Mouse (Mus musculus): ENCODE results near the gene Ezh1. TPM values are rescaled to one million over a fixed set of nuclear protein-coding genes. Genes with fewer than 3 reads are reported as not detected.

Ezh1 gene
- total and polyA plus RNA-seq, 3 experiments, result 4.2 to 55.9 (median 25.4) TPM

DNA sequence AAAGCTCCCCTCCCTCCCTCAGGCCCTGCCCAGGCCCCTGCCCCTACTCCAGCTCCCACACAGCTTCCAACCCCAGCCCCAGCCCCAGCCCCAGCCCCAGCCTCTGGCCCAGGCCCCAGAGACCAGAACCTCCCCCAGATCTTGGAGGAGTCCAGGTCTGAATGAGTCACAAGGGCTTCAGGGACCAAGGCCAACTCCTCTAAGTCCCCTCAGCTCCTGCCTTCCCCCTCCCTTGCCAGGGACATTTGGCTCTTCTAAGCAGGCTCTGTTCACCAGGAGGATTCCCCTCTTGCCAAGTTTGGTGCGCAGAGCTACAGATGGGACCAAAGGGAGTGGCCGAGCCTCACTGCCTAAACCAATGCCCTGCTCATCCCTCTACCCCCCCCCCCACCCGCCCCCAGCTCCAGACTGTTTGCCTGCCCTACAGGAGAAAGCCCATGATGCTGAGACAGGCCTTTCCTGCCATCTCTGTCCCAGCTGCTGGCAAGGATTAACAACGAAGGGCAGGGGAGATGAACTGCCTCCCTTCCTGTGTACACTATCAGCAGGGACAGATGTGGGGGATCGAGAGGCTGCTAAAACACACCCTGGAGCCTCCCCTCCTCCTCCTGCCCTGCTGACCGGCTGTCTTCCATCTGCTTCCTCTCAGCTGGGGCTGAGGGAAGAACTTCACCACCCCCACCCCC, 36.6 kb downstream of the Ezh1 start:
- no peaks in the 10 kb centered on the region for H3K9me3 ChIP-seq (replicated peaks)
- H3K27me3 ChIP-seq (ENCODE audit: insufficient read depth, low read length), result peaks cover 2% of the 10 kb centered on the region; the same call in 1 of the 2 replicates
- H3K4me3 ChIP-seq (ENCODE audit: low read depth, low read length), result peak overlapping the region; percentile 29; the same call in 1 of the 2 replicates
- TF ChIP-seq TAL1 (conservative IDR thresholded peaks at IDR 0.05; ENCODE audit: low read depth, low read length) (peak; percentile 65), CTCF (IDR thresholded peaks at IDR 0.05; ENCODE audit: low read depth, low read length) (no peak)
- ATAC-seq (ENCODE audit: extremely low read depth, insufficient number of reproducible peaks, low FRiP score, poor library complexity, severe bottlenecking), result peak; percentile 87
- H3K4me1 ChIP-seq (ENCODE audit: insufficient read depth, low read depth, low read length), result peaks cover 37% of the 10 kb centered on the region
- peaks cover 36% of the 10 kb centered on the region for H3K36me3 ChIP-seq (replicated peaks)
- DNase-seq (ENCODE audit: low spot score), result peak; percentile 79

DNA sequence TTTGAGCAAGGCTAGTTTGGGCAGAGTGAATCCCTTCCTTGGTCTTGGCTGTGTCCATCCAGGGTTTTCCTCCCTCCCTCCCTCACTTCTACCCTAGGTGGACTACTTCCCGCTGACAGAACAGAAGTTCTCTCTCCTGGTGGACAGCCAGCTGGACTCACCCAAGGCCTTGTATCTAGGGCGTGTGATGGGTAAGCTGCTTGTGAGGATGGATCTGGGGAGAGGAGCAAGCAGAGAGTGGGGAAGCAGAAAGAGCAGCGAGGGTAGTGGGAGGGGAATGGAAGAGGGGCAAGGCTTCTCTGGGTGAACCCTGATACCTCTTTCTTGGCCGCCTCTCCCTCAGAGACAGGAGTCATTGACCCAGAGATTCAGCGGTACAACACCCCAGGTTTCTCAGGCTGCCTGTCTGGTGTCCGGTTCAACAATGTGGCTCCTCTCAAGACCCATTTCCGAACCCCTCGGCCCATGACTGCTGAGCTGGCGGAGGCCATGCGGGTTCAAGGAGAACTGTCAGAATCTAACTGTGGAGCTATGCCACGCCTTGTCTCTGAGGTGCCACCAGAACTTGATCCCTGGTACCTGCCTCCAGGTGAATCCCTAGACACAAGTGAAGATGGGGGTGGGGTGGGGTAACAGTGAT, 38.0 kb downstream of the Ezh1 start:
- peaks cover 14% of the 10 kb centered on the region for H3K27me3 ChIP-seq (ENCODE audit: insufficient read depth, low read length)
- TF ChIP-seq CTCF (IDR thresholded peaks at IDR 0.05; ENCODE audit: low read depth, low read length) (no peak), GATA1 (IDR thresholded peaks at IDR 0.05; ENCODE audit: borderline replicate concordance, low read length) (no peak), POLR2AphosphoS5 (IDR thresholded peaks at IDR 0.05; ENCODE audit: insufficient replicate concordance, low read depth, low read length) (no peak), TAL1 (conservative IDR thresholded peaks at IDR 0.05; ENCODE audit: low read depth, low read length) (no peak), GATA2 (IDR thresholded peaks at IDR 0.05; ENCODE audit: borderline replicate concordance, low read depth, low read length) (no peak)
- ATAC-seq (ENCODE audit: extremely low read depth, insufficient number of reproducible peaks, low FRiP score, poor library complexity, severe bottlenecking) (no peak), DNase-seq (ENCODE audit: low spot score) (no peak)
- peaks cover 37% of the 10 kb centered on the region for H3K4me1 ChIP-seq (ENCODE audit: insufficient read depth, low read depth, low read length)
- no peaks in the 10 kb centered on the region for H3K9me3 ChIP-seq (replicated peaks)
- peaks cover 23% of the 10 kb centered on the region for H3K36me3 ChIP-seq (replicated peaks)
- no peak overlapping the region for H3K4me3 ChIP-seq (ENCODE audit: low read depth, low read length)

DNA sequence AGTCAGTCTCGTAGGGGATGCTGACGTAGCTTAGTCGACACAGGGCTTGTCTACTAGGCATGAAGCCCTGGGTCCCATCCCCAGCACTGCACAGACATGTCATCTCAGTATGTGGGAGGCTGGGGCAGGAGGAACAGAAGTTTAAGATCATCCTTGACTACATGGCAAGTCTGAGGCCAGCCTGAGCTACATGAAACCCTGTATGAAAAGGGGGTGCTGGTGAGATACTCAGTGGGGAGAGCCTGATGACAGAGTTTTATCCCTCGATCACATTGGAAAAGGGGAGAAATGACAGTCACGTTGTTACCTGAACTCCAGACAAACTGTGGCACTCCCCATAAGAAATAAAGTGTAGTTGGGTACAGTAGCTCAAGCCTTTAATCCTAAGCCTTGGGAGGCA, 38.7 kb downstream of the Ezh1 start:
- Histone ChIP-seq H3K27me3 (ENCODE audit: insufficient read depth, low read length) (peaks cover 22% of the 10 kb centered on the region), H3K4me3 (ENCODE audit: low read depth, low read length) (no peak overlapping the region), H3K36me3 (replicated peaks) (peaks cover 15% of the 10 kb centered on the region), H3K9me3 (replicated peaks) (no peaks in the 10 kb centered on the region), H3K4me1 (ENCODE audit: insufficient read depth, low read depth, low read length) (peaks cover 37% of the 10 kb centered on the region)
- TF ChIP-seq GATA1 (IDR thresholded peaks at IDR 0.05; ENCODE audit: borderline replicate concordance, low read length), result no peak
- no peak for TF ChIP-seq CTCF (IDR thresholded peaks at IDR 0.05; ENCODE audit: low read depth, low read length)
- TF ChIP-seq POLR2AphosphoS5 (IDR thresholded peaks at IDR 0.05; ENCODE audit: insufficient replicate concordance, low read depth, low read length), result no peak
- TF ChIP-seq GATA2 (IDR thresholded peaks at IDR 0.05; ENCODE audit: borderline replicate concordance, low read depth, low read length), result no peak
- no peak for TF ChIP-seq TAL1 (conservative IDR thresholded peaks at IDR 0.05; ENCODE audit: low read depth, low read length)
- ATAC-seq (ENCODE audit: extremely low read depth, insufficient number of reproducible peaks, low FRiP score, poor library complexity, severe bottlenecking), result no peak
- no peak for DNase-seq (ENCODE audit: low spot score)

DNA sequence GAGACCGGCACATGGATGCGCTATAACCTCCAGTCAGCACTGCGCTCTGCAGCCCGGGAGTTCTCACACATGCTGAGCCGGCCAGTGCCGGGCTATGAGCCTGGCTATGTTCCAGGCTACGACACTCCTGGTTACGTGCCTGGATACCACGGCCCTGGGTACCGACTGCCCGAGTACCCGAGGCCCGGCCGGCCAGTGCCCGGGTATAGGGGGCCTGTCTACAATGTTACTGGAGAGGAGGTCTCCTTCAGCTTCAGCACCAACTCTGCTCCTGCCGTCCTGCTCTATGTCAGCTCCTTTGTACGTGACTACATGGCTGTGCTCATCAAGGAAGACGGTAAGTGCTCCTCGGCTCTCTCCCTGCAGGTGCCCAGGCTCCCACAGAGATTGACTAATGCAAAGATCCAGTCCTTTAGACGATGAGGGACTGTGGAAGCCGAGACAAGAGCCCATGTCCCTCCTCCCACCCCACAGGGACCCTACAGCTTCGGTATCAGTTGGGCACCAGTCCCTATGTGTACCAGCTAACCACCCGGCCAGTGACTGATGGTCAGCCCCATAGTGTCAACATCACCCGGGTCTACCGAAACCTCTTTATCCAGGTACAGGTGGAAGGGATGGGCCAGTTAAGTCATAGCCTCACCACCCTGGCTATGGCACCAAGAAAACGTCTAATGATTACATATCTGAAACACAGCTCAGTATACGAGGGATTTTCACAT, 39.6 kb downstream of the Ezh1 start:
- Histone ChIP-seq H3K4me3 (ENCODE audit: low read depth, low read length) (no peak overlapping the region), H3K36me3 (replicated peaks) (peaks cover 9% of the 10 kb centered on the region), H3K9me3 (replicated peaks) (no peaks in the 10 kb centered on the region), H3K27me3 (ENCODE audit: insufficient read depth, low read length) (peaks cover 29% of the 10 kb centered on the region), H3K4me1 (ENCODE audit: insufficient read depth, low read depth, low read length) (peaks cover 37% of the 10 kb centered on the region)
- TF ChIP-seq CTCF (IDR thresholded peaks at IDR 0.05; ENCODE audit: low read depth, low read length), result no peak
- TF ChIP-seq POLR2AphosphoS5 (IDR thresholded peaks at IDR 0.05; ENCODE audit: insufficient replicate concordance, low read depth, low read length), result no peak
- no peak for TF ChIP-seq GATA2 (IDR thresholded peaks at IDR 0.05; ENCODE audit: borderline replicate concordance, low read depth, low read length)
- no peak for TF ChIP-seq TAL1 (conservative IDR thresholded peaks at IDR 0.05; ENCODE audit: low read depth, low read length)
- no peak for TF ChIP-seq GATA1 (IDR thresholded peaks at IDR 0.05; ENCODE audit: borderline replicate concordance, low read length)
- no peak for ATAC-seq (ENCODE audit: extremely low read depth, insufficient number of reproducible peaks, low FRiP score, poor library complexity, severe bottlenecking)
- DNase-seq (ENCODE audit: low spot score), result no peak

DNA sequence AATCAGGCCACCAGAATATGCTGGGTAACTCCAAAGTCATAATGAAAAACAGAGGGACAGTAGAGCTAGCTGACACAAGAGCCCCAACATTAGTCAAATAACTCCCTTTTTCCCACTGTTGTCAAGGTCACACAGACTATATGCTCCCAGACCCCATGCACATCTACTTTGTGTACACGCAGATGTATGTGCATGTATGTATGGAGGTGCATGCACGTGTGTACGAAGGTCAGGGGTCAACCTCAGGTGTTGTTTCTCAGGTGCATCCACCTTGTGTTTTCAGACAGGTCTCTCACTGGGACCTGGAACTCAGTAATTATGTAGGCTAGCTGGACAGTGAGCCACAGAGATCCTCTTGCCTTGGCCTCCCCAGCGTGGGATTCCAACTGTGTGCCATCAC, 40.8 kb downstream of the Ezh1 start:
- ATAC-seq (ENCODE audit: extremely low read depth, insufficient number of reproducible peaks, low FRiP score, poor library complexity, severe bottlenecking), result no peak
- H3K4me1 ChIP-seq (ENCODE audit: insufficient read depth, low read depth, low read length), result peaks cover 28% of the 10 kb centered on the region

DNA sequence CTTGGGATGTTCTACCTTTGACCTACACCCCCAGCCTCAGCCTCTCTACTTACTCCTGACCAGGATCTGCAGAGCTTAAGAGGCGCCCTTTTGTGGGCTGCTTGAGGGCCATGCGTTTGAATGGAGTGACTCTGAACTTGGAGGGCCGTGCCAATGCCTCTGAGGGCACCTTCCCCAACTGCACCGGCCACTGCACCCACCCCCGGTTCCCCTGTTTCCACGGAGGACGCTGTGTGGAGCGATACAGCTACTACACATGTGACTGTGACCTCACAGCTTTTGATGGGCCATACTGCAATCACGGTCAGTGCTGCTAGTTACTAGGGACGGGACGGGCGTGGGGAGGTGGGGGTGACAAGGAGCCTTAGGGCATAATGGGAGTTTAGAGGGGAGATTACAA, 41.3 kb downstream of the Ezh1 start:
- no peaks in the 10 kb centered on the region for H3K9me3 ChIP-seq (replicated peaks)
- no peak for ATAC-seq (ENCODE audit: extremely low read depth, insufficient number of reproducible peaks, low FRiP score, poor library complexity, severe bottlenecking)
- H3K36me3 ChIP-seq (replicated peaks), result peaks cover 3% of the 10 kb centered on the region
- peaks cover 33% of the 10 kb centered on the region for H3K27me3 ChIP-seq (ENCODE audit: insufficient read depth, low read length)
- DNase-seq (ENCODE audit: low spot score), result no peak
- TF ChIP-seq GATA1 (IDR thresholded peaks at IDR 0.05; ENCODE audit: borderline replicate concordance, low read length), result no peak
- TF ChIP-seq TAL1 (conservative IDR thresholded peaks at IDR 0.05; ENCODE audit: low read depth, low read length), result no peak
- H3K4me3 ChIP-seq (ENCODE audit: low read depth, low read length), result no peak overlapping the region
- peaks cover 26% of the 10 kb centered on the region for H3K4me1 ChIP-seq (ENCODE audit: insufficient read depth, low read depth, low read length)

More for the DNA sequence above, 40.8 kb downstream of the Ezh1 start:
- TF ChIP-seq GATA1 (IDR thresholded peaks at IDR 0.05; ENCODE audit: borderline replicate concordance, low read length) (no peak), CTCF (IDR thresholded peaks at IDR 0.05; ENCODE audit: low read depth, low read length) (no peak), GATA2 (IDR thresholded peaks at IDR 0.05; ENCODE audit: borderline replicate concordance, low read depth, low read length) (no peak)
- Histone ChIP-seq H3K27me3 (ENCODE audit: insufficient read depth, low read length) (peaks cover 32% of the 10 kb centered on the region), H3K9me3 (replicated peaks) (no peaks in the 10 kb centered on the region), H3K4me3 (ENCODE audit: low read depth, low read length) (no peak overlapping the region), H3K36me3 (replicated peaks) (peaks cover 3% of the 10 kb centered on the region)
- no peak for DNase-seq (ENCODE audit: low spot score)

Data from G1E (cell line).